Mouse (Mus musculus): Measurements from ENCODE around the gene Kcnh2.
A peak's percentile ranks its signal among the peaks of the same experiment; 100 is the strongest.

Gene Kcnh2

GRCm38 (mm10) chr5:24346313-24346712 lies 5.1 kb downstream of the Kcnh2 start:
- no peak for DNase-seq (ENCODE audit: low spot score in 2 of 2)

- no peak for DNase-seq (ENCODE audit: low spot score in 2 of 2)
Measured at GRCm38 (mm10) chr5:24344477-24345051, 6.8 kb downstream of the Kcnh2 start.

GRCm38 (mm10) chr5:24343977-24344436 lies 7.4 kb downstream of the Kcnh2 start:
- DNase-seq (ENCODE audit: low spot score in 2 of 2), result no peak

- DNase-seq (ENCODE audit: low spot score in 2 of 2), result no peak
Measured at GRCm38 (mm10) chr5:24343379-24343778, 8.0 kb downstream of the Kcnh2 start.

GRCm38 (mm10) chr5:24342966-24343365 lies 8.4 kb downstream of the Kcnh2 start:
- no peak for DNase-seq (ENCODE audit: low spot score in 2 of 2)

GRCm38 (mm10) chr5:24342205-24342963 lies 9.0 kb downstream of the Kcnh2 start:
- no peak for DNase-seq (ENCODE audit: low spot score in 2 of 2)

- no peak for DNase-seq (ENCODE audit: low spot score in 2 of 2)
Measured at GRCm38 (mm10) chr5:24337821-24338220, 13.6 kb downstream of the Kcnh2 start.

- no peak for DNase-seq (ENCODE audit: low spot score in 2 of 2)
Measured at GRCm38 (mm10) chr5:24337366-24337765, 14.0 kb downstream of the Kcnh2 start.

GRCm38 (mm10) chr5:24335888-24336511 lies 15.4 kb downstream of the Kcnh2 start:
- peak in 1 of 2 experiments; percentile 49 for DNase-seq (ENCODE audit: low spot score in 2 of 2)

GRCm38 (mm10) chr5:24334749-24335148 lies 16.7 kb downstream of the Kcnh2 start:
- DNase-seq (ENCODE audit: low spot score in 2 of 2), result no peak

- DNase-seq (ENCODE audit: low spot score in 2 of 2), result no peak
Measured at GRCm38 (mm10) chr5:24332401-24332800, 19.0 kb downstream of the Kcnh2 start.

- DNase-seq (ENCODE audit: low spot score in 2 of 2), result no peak
Measured at GRCm38 (mm10) chr5:24329965-24330298, 21.5 kb downstream of the Kcnh2 start.

- no peak for DNase-seq (ENCODE audit: low spot score in 2 of 2)
Measured at GRCm38 (mm10) chr5:24329212-24329964, 22.0 kb downstream of the Kcnh2 start.

- DNase-seq (ENCODE audit: low spot score in 2 of 2), result no peak
Measured at GRCm38 (mm10) chr5:24328813-24329211, 22.6 kb downstream of the Kcnh2 start.

GRCm38 (mm10) chr5:24326842-24327417 lies 24.5 kb downstream of the Kcnh2 start:
- no peak for DNase-seq (ENCODE audit: low spot score in 2 of 2)

GRCm38 (mm10) chr5:24326166-24326841 lies 25.1 kb downstream of the Kcnh2 start:
- no peak for DNase-seq (ENCODE audit: low spot score in 2 of 2)

GRCm38 (mm10) chr5:24325251-24325650 lies 26.2 kb downstream of the Kcnh2 start:
- no peak for DNase-seq (ENCODE audit: low spot score in 2 of 2)

GRCm38 (mm10) chr5:24321711-24322682 lies 29.4 kb downstream of the Kcnh2 start:
- no peak for DNase-seq (ENCODE audit: low spot score in 2 of 2)

- DNase-seq (ENCODE audit: low spot score in 2 of 2), result no peak
Measured at GRCm38 (mm10) chr5:24320894-24321293, 30.5 kb downstream of the Kcnh2 start.

- DNase-seq (ENCODE audit: low spot score in 2 of 2), result peak; percentile 39 to 52
Measured at GRCm38 (mm10) chr5:24320467-24320813, 31.0 kb downstream of the Kcnh2 start.

All from frontal cortex, postnatal 36 days (tissue).